Mouse (Mus musculus) megakaryocyte, adult 5-6 weeks (primary cell): ENCODE results near the gene Dscam. TPM values are rescaled to one million over a fixed set of nuclear protein-coding genes. Genes with fewer than 3 reads are reported as not detected.

Source experiments
- ATAC-seq: 2 replicates; pipeline ENCODE4 v1.8.0; 2016; ENCODE audit warnings: mild to moderate bottlenecking, inconsistent platforms; ENCODE audit not compliant: poor library complexity, severe bottlenecking
- total RNA-seq, 2 experiments: library from RNA; stranded (forward) in 1 of 2; stranded (reverse) in 1 of 2; fragments of 153-499, 151-499 nt in 1 of 2; fragments of 221-1000, 200-1000 nt in 1 of 2; gene quantifications; 2 replicates each; pipeline versions ENCODE4 v1.2.3 to v1.2.4; 2015 to 2017

Dscam gene
- total RNA-seq, 2 experiments from 2014 or later, result 0.04 to 0.16 TPM

- peak; percentile 82 for ATAC-seq
Measured at GRCm38 (mm10) chr16:96624570-96625411, 545.8 kb downstream of the Dscam start.

- ATAC-seq, result no peak
Measured at GRCm38 (mm10) chr16:96620861-96621260, 549.7 kb downstream of the Dscam start.

DNA sequence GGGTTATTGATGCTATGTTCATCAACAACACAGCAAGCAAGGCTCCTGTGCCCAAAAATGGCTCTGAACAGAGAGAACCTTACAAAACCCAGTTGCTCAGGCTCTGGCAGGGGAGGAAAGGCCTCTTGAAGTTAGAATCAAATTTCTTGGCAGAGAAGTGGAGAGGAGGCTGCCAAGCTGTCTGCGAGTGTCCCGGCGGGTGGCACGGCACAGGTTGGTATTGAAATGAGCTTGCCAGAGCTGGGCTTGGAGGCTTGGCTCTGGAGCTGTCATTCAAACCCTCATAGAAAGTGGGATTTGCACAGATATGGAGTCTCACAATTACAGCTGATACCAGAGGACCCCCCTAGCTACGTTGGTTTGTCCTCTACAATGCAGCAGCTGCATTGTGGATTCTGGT is 550.1 kb downstream of the Dscam start:
- no peak for ATAC-seq

- no peak for ATAC-seq
Measured at GRCm38 (mm10) chr16:96617772-96618171, 552.8 kb downstream of the Dscam start.

DNA sequence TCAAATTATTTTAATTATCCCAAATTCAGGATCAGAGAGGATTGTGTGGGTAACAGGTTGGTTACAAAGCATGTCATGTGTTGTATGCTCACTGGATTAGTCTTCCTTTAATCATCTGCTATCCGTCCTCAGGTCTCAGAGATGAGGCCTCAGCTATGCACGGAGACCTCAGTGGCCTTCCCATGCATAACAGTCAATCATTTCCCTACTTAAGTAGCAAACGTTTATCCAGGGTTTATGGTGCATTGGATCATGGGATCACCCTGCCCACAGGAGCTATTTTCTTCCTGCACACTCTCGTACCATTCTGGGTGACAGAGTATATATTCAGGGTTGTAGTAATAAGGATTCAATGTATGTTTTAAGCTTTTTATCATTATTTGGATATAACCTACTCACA is 557.3 kb downstream of the Dscam start:
- no peak for ATAC-seq

GRCm38 (mm10) chr16:96610806-96611205 is 559.7 kb downstream of the Dscam start:
- peak; percentile 75 for ATAC-seq

GRCm38 (mm10) chr16:96602206-96602605 is 568.3 kb downstream of the Dscam start:
- ATAC-seq, result no peak

DNA sequence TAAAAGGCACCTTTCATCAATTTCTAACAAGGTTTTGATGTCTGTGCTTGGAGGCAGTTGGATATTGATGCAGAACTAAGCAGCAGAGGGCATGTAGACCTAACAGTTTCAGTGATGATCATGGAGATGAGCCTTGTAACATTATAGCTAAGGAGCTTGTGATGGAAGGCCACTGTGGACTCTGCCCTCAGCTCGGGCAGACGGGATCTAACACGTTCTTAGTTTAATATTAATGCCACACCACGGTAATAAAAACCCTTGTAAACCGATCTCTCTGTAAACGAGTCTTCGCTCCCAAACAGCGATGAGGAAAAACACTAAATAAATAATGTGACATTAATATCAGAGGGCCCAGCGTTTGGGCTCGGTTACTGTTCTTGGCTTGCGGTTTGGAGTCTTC is 569.8 kb downstream of the Dscam start:
- ATAC-seq, result no peak

DNA sequence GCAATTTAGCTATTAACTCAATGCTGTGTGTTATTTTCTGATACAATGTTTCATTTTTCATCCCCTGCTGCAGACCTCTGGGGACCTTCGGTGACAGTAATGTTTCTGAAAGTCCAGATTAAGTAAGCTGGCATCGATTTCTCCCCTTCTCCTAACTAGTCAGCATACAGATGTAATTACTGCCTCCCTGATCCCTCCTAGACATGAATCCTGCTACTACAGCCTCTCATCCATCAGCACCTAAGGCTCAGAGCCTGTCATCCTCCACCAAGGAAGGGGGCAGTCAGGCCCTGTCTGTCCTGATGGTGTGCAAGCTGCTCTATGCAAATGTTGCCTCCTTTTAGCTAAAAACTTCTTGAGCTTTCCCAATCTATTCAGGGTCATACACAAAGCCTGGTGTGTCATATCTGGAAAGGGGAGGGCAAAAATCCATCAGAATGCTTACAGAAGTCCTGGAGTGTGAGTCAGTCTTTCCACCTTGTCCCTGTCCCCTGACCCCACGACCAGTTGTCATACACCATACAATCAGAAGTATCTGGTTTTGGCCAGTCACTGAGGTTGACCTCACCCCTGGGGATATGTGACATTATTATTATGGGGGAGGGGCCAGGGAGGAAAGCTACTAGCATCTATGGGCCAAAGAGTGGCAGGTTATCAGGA is 571.0 kb downstream of the Dscam start:
- no peak for ATAC-seq

GRCm38 (mm10) chr16:96575841-96576240 is 594.7 kb downstream of the Dscam start:
- no peak for ATAC-seq

- no peak for ATAC-seq
Measured at GRCm38 (mm10) chr16:96567428-96567827, 603.1 kb downstream of the Dscam start.

DNA sequence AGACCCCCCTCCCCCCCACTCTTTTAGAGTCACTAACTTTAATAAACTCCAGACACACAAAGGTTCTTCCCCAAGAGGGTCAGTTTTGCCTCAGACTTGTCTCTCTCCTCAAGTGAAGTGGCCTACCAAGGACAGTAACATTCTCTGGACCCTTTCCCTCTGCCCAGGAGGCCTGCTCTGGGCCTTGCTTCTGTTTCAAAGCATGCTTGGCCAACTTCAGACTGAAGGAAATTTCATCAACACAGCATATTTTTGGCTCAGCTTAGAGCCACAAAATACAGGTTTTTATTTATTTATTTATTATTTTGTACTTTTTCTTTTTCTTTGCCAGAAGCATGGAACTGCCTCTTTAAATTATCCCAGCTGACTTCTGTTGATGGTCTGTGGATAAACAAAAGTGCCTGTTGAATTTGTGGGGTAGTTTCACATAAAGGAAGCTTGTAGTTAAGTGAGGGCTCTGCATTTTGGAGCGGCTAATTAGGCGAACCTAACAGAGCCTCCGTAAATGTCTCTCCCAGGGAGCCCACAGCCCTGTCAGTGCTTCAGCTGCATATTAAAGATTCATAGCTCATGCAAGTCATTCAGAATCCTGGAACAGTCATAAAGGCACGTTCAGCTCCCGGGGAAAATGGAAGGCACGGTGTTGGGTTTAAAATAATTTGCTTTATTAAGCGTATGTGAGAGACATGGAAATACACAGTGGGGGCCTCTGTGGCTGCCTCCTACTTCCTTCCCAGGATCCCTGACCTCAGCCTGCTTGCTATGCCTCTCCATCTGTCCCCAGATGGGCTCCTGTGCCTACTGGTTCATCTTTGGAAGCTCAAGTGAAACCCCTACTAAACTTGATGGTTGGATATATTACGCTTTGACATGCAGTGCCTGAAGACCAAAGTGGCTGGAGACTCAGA is 606.9 kb downstream of the Dscam start:
- ATAC-seq, result no peak

DNA sequence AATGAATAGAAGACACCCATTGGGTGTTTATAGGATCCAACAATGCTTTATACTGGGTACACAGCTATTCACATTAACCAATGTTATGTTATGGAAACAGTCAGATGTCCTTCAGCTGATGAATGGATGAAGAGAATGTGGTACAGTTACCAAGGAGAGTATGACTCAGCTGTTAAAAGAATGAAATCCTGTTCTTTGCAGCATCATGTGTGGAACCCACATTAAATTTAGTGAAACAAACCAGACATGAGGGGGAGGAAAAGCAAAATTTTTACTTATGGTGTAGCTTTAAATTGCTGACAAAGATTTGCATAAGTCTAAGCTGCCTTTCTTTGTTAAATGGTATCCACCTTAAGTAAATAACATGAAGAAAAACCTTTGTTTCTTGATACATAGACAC is 610.8 kb downstream of the Dscam start:
- ATAC-seq, result no peak

DNA sequence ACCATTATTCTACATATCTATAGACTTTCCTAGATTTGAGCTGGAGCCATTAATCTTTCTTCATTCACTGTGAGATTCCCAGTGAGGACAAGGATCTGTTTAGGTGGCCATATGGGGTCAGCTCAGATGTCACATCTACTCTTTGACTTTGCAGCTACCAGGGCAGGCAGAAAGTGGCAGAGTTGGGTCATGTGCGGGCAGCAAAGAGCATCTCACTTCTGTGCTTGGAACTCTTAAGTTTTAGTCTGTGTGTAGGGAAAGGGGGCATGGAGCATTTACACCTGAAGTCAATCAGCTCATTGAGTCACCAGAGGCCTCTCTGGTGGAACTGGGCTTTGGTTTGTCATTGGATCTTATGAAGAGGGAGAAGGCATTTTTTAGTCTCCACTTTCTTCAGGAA is 612.2 kb downstream of the Dscam start:
- no peak for ATAC-seq

GRCm38 (mm10) chr16:96556621-96557020 is 613.9 kb downstream of the Dscam start:
- ATAC-seq, result no peak

DNA sequence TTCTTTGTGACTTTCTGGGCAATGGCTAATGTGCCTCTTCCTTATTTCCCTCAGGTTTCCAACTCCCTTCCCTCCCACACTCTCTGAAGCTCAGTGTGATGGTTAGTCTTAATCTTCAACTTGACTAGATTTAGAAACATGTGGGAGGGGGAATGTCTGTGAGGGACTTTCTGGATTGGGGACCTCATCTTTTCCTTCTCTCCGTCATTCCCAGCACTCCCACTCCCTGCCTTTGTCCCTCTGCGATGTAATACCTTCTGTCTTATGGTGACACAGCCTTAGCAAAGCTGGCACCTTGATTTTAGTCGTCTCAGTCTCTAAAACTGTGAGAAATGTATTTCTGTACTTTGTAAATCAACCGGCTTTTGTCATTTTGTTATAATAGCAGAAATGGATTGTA is 615.1 kb downstream of the Dscam start:
- no peak for ATAC-seq

DNA sequence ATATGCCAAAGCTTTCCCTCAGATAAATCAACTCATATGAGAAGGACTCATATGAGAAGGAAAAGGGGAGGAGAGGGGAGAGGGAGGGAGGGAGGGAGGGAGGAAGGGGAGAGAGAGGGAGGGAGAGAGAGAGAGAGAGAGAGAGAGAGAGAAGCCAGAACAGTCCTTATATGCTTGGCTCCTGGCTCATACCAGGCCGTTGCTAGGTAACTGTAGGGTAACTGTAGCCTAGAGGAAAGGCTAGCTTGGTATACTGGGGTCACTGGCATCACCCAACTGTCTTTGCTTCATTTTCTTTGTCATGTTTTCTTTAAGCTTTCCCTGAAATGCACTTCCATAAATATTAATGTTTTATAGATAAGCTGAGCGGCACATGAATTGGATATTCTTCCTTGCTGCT is 617.9 kb downstream of the Dscam start:
- ATAC-seq, result no peak

DNA sequence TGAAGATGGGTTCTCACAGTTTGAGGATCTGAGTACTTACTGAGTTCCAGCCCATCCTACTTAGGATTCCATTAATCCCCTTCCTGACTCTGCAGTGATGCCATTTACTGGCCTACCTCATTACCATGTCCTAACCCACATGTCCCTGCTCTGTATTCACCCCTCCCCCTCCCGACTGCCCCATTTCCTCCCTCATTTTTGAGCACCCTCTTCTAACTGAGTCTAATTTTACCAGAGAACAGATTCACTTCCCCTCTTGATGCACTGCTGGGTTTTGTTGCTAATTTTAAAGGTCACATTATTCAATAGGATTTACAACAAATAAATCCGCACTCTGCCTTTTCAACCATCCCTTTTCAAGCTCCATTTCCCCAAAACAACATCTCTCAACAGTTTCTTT is 629.5 kb downstream of the Dscam start:
- peak; percentile 88 for ATAC-seq
